Mouse (Mus musculus) right cerebral cortex, adult 2 months (tissue): ENCODE measurements around the gene Surf2.

Experiments used
- DNase-seq, 2 experiments: peaks; one replicate each; pipeline ENCODE4 v3.0.0; 2021 to 2022; ENCODE audit warnings: low spot score in 2 of 2

Gene Surf2

DNA sequence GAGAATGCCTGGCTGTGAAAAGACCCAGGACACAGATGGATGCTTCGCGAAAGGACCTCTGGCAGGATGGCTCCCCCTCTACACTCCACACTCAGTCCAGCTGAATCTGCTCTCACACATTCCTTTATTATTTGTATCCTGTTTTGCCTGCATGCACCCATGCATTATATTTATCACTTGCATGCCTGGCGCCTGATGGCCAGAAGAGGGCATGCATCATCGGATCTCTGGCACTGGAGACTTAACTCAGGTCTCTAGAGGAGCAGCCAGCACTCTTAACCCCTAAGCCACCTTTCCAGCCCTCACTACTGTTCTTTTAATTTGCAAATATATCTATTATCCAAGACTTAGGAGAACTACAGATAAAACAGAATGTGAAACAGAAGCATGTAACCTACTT, 44.6 kb downstream of the Surf2 start:
- no peak for DNase-seq

DNA sequence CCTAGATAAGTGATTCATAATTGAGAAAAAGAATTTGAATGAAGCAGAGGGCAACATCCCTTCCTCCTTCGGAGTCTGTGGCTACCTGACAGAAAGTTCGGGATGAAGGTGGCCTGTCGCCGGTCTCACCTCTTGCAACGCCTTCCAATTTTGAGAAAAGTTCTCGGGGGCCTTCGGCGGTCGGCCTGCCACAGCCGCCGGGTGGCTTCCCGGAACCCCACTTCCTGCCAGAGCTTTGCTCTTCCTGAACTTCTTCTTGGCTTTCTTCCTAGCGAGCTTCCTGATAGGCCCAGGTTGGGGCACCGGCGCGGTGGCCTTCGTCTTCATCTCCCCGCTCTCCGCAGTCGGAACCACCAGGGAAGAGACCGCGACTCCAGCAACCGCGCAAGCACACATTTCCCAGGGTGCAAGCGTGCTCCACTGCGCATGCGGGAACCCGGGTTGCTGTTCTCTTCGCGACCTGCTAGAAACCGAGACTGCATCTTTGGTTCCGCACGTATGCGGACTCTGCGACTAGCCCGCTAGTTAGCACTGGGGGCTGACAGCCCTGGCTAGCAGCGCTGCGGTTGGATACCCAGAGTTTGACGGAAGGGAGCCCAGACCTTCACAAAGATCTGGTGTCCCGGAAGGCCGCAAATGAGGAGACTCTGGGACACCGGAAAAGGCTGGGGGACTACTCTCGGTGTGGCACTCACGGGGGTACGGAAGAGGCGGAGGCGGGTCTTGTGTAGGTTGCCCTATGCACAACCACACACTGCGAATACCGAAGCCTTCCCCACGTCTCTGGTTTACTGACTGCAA, 48.0 kb downstream of the Surf2 start, which contains the start of gene Rexo4:
Gene Rexo4 (minus strand): TSS at position 464 of the 801 bp plus-strand sequence.
- DNase-seq: peak; percentile 93 to 97

GRCm38 (mm10) chr2:26964724-26965370, 48.7 kb downstream of the Surf2 start:
- DNase-seq: no peak

DNA sequence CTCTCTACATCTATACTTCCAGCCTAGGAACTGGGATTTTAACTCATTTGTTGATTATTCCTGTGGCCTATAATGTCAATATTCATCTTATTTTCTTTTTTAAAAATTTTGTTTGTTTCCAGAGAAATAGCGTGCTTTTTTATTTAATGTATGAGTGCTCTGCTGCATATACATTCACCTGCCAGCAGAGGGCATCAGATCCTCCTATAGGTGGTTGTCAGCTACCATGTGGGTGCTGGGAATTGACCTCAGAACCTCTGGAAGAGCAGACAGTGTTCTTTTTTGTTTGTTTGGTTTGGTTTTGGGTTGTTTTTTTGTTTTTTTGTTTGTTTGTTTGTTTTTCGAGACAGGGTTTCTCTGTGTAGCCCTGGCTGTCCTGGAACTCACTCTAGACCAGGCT, 51.1 kb downstream of the Surf2 start:
- no peak for DNase-seq
